Mouse (Mus musculus) G1E (cell line): ENCODE data around the gene Casc1. TPM values are rescaled to one million over a fixed set of nuclear protein-coding genes. Genes with fewer than 3 reads are reported as not detected.

Experiments used
- ATAC-seq: 2 replicates; pipeline ENCODE4 v1.8.0; 2016; ENCODE audit warnings: mild to moderate bottlenecking; ENCODE audit not compliant: insufficient number of reproducible peaks, poor library complexity, low FRiP score, severe bottlenecking; ENCODE audit errors: extremely low read depth
- DNase-seq: peaks from one replicate; pipeline ENCODE4 v3.0.0; 2012; ENCODE audit warnings: low spot score
- H3K27me3 ChIP-seq: 2 replicates; pipeline ENCODE4 v1.6.1; 2012; ENCODE audit warnings: mild to moderate bottlenecking, low read length, inconsistent platforms; ENCODE audit not compliant: insufficient read depth
- H3K36me3 ChIP-seq: replicated peaks from 2 replicates; pipeline ENCODE3; 2012; ENCODE audit warnings: mild to moderate bottlenecking, inconsistent platforms
- H3K4me1 ChIP-seq: 2 replicates; pipeline ENCODE4 v1.6.1; 2012; ENCODE audit warnings: low read depth, low read length, inconsistent platforms, mixed read lengths; ENCODE audit not compliant: insufficient read depth
- H3K4me3 ChIP-seq: 2 replicates; pipeline ENCODE4 v1.5.1; 2012; ENCODE audit warnings: low read depth, mild to moderate bottlenecking, inconsistent platforms, low read length, moderate library complexity, mixed read lengths
- H3K9me3 ChIP-seq: replicated peaks from 2 replicates; pipeline ENCODE4 v1.6.1; 2012; ENCODE audit warnings: inconsistent platforms
- CTCF ChIP-seq: IDR thresholded peaks from 2 replicates; pipeline ENCODE4 v1.5.1; 2012; ENCODE audit warnings: low read depth, low read length, inconsistent platforms, mixed read lengths
- GATA1 ChIP-seq: IDR thresholded peaks from 2 replicates; pipeline ENCODE4 v1.6.1; 2012; ENCODE audit warnings: borderline replicate concordance, low read length, inconsistent platforms, mixed read lengths
- GATA2 ChIP-seq: IDR thresholded peaks from 2 replicates; pipeline ENCODE4 v1.6.1; 2012; ENCODE audit warnings: low read depth, low read length, inconsistent platforms, borderline replicate concordance
- POLR2AphosphoS5 ChIP-seq: IDR thresholded peaks from 2 replicates; pipeline ENCODE4 v1.6.1; 2012; ENCODE audit warnings: low read depth, low read length, inconsistent platforms; ENCODE audit not compliant: insufficient replicate concordance
- TAL1 ChIP-seq: conservative IDR thresholded peaks from 2 replicates; pipeline ENCODE4 v1.6.1; 2012; ENCODE audit warnings: low read depth, low read length, inconsistent platforms, mixed read lengths
- polyA plus RNA-seq: library from polyadenylated mRNA; stranded (reverse); fragments of >175 nt; gene quantifications from 2 replicates; pipeline ENCODE4 v1.2.3, GENCODE M21; 2012
- total RNA-seq, 2 experiments: library from RNA; stranded (forward) in 1 of 2; stranded (reverse) in 1 of 2; fragments of 200-1000 nt in 1 of 2; fragments of >200 nt in 1 of 2; fragmentation: Nextera tagmentation in 1 of 2; gene quantifications; 2 replicates each; pipeline ENCODE4 v1.2.3; 2014 to 2017

The Casc1 gene
- total and polyA plus RNA-seq, 3 experiments: 0.60 to 0.71 TPM; not detected in 1

- peaks cover 13% of the 10 kb centered on the region for H3K4me1 ChIP-seq
- peaks cover 19% of the 10 kb centered on the region for H3K36me3 ChIP-seq
- H3K27me3 ChIP-seq: no peaks in the 10 kb centered on the region
- TF ChIP-seq GATA1 (no peak), TAL1 (no peak), POLR2AphosphoS5 (no peak), GATA2 (no peak), CTCF (no peak)
- DNase-seq (no peak), ATAC-seq (no peak)
- H3K4me3 ChIP-seq: peak overlapping the region; percentile 75
- H3K9me3 ChIP-seq: no peaks in the 10 kb centered on the region
These were observed 637 bp downstream of the Casc1 start for GRCm38 (mm10) chr6:145210056-145210680.

DNA sequence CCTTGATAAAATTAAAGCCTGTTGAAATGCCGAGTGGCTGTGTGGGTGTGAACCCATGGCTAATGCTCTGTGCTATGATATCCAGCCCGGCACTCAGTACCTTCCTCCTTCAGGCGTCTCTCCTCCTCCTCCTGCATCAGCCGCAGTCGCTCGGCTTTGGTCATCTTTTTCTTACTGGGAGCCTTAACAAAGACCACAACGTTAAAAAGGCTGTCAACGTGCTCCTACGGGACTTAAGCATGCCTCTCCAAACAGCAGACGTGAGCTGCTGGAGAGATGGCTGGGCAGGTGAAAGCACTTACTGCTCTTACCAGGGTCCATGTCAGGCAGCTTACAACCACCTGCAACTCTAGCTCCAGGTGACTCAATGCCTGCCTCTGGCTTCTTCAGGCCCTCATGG is 5.7 kb downstream of the Casc1 start:
- H3K4me1 ChIP-seq: peaks cover 2% of the 10 kb centered on the region
- DNase-seq (no peak), ATAC-seq (no peak)
- H3K4me3 ChIP-seq: no peak overlapping the region
- no peak for TF ChIP-seq POLR2AphosphoS5
- no peak for TF ChIP-seq CTCF
- no peak for TF ChIP-seq GATA2
- TF ChIP-seq TAL1: no peak
- TF ChIP-seq GATA1: no peak
- no peaks in the 10 kb centered on the region for H3K27me3 ChIP-seq
- no peaks in the 10 kb centered on the region for H3K36me3 ChIP-seq
- no peaks in the 10 kb centered on the region for H3K9me3 ChIP-seq

DNA sequence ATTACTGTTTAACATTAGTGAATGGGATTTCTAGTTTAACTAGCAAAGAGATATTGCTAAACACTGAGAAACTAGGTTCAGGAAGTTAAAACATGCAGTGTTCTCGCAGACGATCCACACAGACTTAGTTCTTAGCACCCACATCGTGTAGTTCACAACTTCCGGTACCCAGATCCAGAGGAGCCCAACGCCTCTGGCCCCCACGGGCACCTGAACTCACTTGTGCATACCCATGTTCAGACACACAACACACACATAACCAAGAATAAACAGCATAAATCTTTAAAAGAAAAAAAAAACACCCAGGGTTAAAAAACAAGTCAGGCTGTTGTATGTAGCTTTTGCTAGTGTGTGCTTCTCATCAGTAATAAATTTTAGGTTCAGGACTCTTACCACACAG is 6.4 kb downstream of the Casc1 start:
- Histone ChIP-seq H3K4me1 (no peaks in the 10 kb centered on the region), H3K36me3 (no peaks in the 10 kb centered on the region), H3K27me3 (no peaks in the 10 kb centered on the region), H3K9me3 (no peaks in the 10 kb centered on the region), H3K4me3 (no peak overlapping the region)
- DNase-seq: no peak
- TF ChIP-seq POLR2AphosphoS5 (no peak), GATA1 (no peak), TAL1 (no peak), GATA2 (no peak), CTCF (no peak)
- no peak for ATAC-seq

GRCm38 (mm10) chr6:145202432-145203125 is 8.2 kb downstream of the Casc1 start:
- ATAC-seq (no peak), DNase-seq (no peak)
- H3K36me3 ChIP-seq: no peaks in the 10 kb centered on the region
- H3K4me1 ChIP-seq: no peaks in the 10 kb centered on the region
- no peak overlapping the region for H3K4me3 ChIP-seq
- H3K9me3 ChIP-seq: no peaks in the 10 kb centered on the region
- no peaks in the 10 kb centered on the region for H3K27me3 ChIP-seq
- no peak for TF ChIP-seq CTCF
- no peak for TF ChIP-seq GATA2
- no peak for TF ChIP-seq TAL1
- no peak for TF ChIP-seq POLR2AphosphoS5
- TF ChIP-seq GATA1: no peak

DNA sequence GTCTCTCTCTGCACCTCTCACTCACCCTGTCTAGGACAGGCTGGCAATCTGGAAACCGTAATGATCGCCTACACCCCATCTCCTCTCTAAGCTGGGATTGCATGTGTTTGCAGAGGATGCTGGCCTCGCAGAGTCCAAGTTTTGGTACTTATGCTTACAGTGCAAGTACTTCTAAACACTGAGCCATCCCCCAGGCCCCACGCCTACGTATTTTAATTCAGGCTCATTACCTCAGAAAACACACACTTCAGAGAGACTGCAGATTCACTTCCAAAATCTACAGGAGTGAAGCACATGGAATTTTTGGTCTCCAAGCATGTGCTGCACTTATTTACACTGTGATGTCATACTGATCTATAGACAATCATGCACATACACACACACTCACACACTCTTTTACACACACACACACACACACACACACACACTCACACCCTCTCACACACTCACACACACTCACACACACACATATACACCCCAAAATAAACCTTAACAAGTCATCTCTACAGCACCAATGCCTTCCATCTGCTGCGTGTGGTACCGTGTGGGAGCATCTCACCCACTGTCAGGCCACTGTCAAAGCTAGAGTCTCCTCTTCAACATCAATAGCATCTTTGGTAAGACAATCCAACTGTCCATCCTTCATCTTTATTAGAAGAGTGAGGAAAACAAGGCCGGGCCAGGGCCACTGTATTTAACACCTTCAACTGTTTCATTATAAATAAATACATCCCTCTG is 12.7 kb downstream of the Casc1 start:
- Histone ChIP-seq H3K36me3 (no peaks in the 10 kb centered on the region), H3K4me3 (no peak overlapping the region), H3K9me3 (no peaks in the 10 kb centered on the region), H3K27me3 (no peaks in the 10 kb centered on the region), H3K4me1 (no peaks in the 10 kb centered on the region)
- ATAC-seq: no peak
- no peak for DNase-seq
- TF ChIP-seq GATA1 (no peak), POLR2AphosphoS5 (no peak), GATA2 (no peak), CTCF (no peak), TAL1 (no peak)

- Histone ChIP-seq H3K4me1 (no peaks in the 10 kb centered on the region), H3K4me3 (no peak overlapping the region), H3K9me3 (no peaks in the 10 kb centered on the region), H3K27me3 (no peaks in the 10 kb centered on the region), H3K36me3 (no peaks in the 10 kb centered on the region)
- no peak for TF ChIP-seq CTCF
- TF ChIP-seq POLR2AphosphoS5: no peak
- no peak for TF ChIP-seq GATA2
- TF ChIP-seq TAL1: no peak
- no peak for TF ChIP-seq GATA1
- DNase-seq (no peak), ATAC-seq (no peak)
These were observed 17.4 kb downstream of the Casc1 start for GRCm38 (mm10) chr6:145193446-145193845.
